Mouse (Mus musculus): ENCODE measurements around the gene Rbm6. TPM values are rescaled to one million over a fixed set of nuclear protein-coding genes. Genes with fewer than 3 reads are reported as not detected.

The Rbm6 gene
- 155 TPM for polyA plus RNA-seq (2015; fragmentation: Illumina TruSeq; extraction: RNeasy Lipid Tissue Mini Kit (QIAGEN cat#74804); ENCODE audit: insufficient read depth, low replicate concordance)

DNA sequence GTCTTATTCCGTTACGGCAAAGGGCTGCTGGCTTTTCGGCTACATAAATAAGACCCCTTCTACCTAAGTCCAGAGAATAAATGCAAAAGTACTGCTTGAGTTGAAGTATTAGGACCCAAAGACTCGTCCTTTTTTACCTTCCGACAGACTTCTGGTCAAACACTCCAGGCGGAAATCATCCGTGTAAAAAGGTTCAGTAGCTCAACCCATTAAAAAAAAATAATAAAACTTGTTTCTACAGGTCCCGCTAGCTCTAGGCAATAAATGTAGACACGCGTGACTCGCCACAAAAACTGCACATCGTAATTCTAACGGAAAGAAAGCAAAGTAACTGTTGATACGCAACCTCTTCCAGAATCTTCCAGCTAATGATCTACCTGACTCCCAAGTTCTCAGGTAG lies at the start of gene Rbm6:
Gene Rbm6 (minus strand): TSS at position 101 of the 400 bp plus-strand sequence.

DNA sequence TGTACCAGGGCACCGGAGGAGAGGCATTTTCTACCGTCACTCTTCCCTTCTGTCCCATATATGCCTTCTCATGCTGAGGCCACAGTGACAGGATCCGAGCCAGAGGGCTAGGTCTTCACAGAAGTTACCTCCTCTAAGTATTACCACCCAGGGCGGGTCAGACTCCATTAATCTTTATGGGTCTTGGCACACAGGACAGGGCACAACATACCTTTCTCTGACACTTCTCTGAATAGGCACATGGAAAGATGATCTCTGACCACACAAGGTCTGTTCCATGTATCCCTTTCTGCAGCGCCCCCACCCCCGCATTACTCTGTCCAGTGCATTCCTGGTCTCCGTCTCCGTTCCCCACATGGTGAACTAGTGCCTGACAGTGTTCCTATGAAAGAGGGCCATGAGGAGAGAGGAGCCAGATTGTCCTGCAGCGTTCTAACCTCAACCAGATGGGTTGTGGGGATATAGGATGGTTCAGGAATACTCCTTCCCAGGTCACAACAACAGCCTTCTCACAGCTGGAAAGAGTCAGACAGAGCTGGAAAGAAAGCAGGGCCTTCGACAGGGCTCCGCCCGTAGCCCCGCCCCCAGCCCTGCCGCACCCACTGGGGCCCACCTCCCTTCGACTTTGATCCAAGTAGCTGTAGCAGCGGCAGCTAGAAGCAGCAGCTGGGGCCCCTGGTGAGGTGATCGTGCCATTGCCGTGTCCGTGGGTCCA lies 33.4 kb upstream of the Rbm6 start, which contains the start of gene Mst1r:
Gene Mst1r (plus strand): TSS at position 622 of the 715 bp plus-strand sequence.

DNA sequence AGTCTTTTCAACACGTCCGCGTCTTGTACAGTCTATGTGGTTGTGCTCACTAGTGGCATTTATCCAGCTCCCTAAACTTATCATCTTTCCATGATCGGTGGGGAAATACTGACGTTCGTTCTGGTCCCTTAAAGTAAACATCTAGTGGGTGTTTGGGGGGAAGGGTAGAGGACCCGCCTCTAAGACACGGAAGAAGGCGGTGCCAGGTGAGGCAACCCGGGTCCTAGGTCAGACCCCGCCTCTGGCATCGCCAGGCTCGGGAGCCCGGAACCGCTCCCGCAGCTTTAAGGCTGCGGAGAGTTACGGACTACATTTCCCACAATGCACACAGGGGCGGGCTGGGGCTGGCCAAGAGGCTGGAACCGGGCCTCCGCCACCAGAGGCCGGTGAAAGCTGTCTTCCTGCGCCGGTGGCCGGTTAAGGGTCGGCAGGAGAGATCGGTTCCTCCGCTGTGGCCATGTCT lies 14.8 kb upstream of the Rbm6 start, which contains the start of gene Mon1a:
Gene Mon1a (plus strand): TSS at position 348 of the 463 bp plus-strand sequence.

DNA sequence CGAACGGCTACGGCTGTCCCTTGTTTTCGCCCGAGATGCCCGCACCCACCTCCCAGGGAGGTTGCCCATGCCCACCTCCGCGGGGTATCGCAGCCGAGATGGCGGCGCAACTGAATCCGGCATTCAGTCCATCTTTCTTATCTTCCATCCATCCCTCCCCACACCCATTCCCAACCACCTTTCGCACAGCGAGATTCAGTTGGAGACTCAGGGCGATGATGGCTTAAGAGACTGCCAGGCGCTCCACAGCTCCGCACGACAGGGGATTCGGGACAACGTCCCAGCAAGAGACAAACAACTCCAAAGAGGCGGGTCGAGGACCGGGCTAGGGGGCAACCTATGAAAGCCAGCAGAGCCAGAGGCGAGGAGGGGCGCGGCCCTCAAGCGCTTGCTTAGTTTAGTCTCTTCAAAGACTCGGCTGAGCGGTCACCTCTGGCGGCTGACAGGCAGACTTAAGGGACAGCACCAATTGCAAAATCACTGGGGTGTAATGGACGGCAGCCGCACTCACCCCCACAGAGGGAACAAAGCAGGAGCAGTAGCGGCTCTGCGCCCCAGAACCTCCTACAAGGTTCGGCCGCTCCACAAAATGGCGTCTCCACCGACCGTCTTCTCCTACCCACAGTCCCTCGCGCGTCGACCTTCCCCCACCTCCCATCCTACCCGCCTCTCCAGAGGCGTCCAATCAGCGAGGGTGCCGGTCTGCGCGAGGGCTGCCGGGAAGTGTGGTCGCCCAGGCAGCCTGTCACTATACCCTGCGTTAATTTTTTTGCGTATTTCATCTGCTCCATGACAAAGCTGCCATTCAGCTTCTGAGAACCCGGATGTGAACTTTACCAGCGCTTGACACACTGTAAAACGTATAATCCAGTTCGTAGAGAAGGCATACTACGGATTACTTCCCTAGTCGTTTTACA lies 102.4 kb downstream of the Rbm6 start, which contains the start of gene Rbm5:
Gene Rbm5 (minus strand): TSS at position 623 of the 917 bp plus-strand sequence.

Other genes starting within 250 kb of the Rbm6 start
- gene Gnai2, start 237.9 kb downstream of the Rbm6 start, polyA plus RNA-seq (2015; fragmentation: Illumina TruSeq; extraction: RNeasy Lipid Tissue Mini Kit (QIAGEN cat#74804); ENCODE audit: insufficient read depth, low replicate concordance), result 273 TPM
- not detected for gene Slc38a3, start 203.7 kb downstream of the Rbm6 start, polyA plus RNA-seq (2015; fragmentation: Illumina TruSeq; extraction: RNeasy Lipid Tissue Mini Kit (QIAGEN cat#74804); ENCODE audit: insufficient read depth, low replicate concordance)
- gene Gnat1, start 193.5 kb downstream of the Rbm6 start, polyA plus RNA-seq (2015; fragmentation: Illumina TruSeq; extraction: RNeasy Lipid Tissue Mini Kit (QIAGEN cat#74804); ENCODE audit: insufficient read depth, low replicate concordance), result not detected
- 17.7 TPM for gene Sema3f, start 162.8 kb downstream of the Rbm6 start, polyA plus RNA-seq (2015; fragmentation: Illumina TruSeq; extraction: RNeasy Lipid Tissue Mini Kit (QIAGEN cat#74804); ENCODE audit: insufficient read depth, low replicate concordance)
- 334 TPM for gene Rbm5, start 102.2 kb downstream of the Rbm6 start, polyA plus RNA-seq (2015; fragmentation: Illumina TruSeq; extraction: RNeasy Lipid Tissue Mini Kit (QIAGEN cat#74804); ENCODE audit: insufficient read depth, low replicate concordance)
- 3.9 TPM for gene Mon1a, start 14.9 kb upstream of the Rbm6 start, polyA plus RNA-seq (2015; fragmentation: Illumina TruSeq; extraction: RNeasy Lipid Tissue Mini Kit (QIAGEN cat#74804); ENCODE audit: insufficient read depth, low replicate concordance)
- 0.36 TPM for gene Mst1r, start 33.6 kb upstream of the Rbm6 start, polyA plus RNA-seq (2015; fragmentation: Illumina TruSeq; extraction: RNeasy Lipid Tissue Mini Kit (QIAGEN cat#74804); ENCODE audit: insufficient read depth, low replicate concordance)
- not detected for gene Actl11, start 55.2 kb upstream of the Rbm6 start, polyA plus RNA-seq (2015; fragmentation: Illumina TruSeq; extraction: RNeasy Lipid Tissue Mini Kit (QIAGEN cat#74804); ENCODE audit: insufficient read depth, low replicate concordance)
- not detected for gene Camkv, start 62.4 kb upstream of the Rbm6 start, polyA plus RNA-seq (2015; fragmentation: Illumina TruSeq; extraction: RNeasy Lipid Tissue Mini Kit (QIAGEN cat#74804); ENCODE audit: insufficient read depth, low replicate concordance)
- 4.5 TPM for gene Traip, start 76.9 kb upstream of the Rbm6 start, polyA plus RNA-seq (2015; fragmentation: Illumina TruSeq; extraction: RNeasy Lipid Tissue Mini Kit (QIAGEN cat#74804); ENCODE audit: insufficient read depth, low replicate concordance)
- gene Uba7, start 102.3 kb upstream of the Rbm6 start, polyA plus RNA-seq (2015; fragmentation: Illumina TruSeq; extraction: RNeasy Lipid Tissue Mini Kit (QIAGEN cat#74804); ENCODE audit: insufficient read depth, low replicate concordance), result 103 TPM
- gene Gm20661, start 109.8 kb upstream of the Rbm6 start, polyA plus RNA-seq (2015; fragmentation: Illumina TruSeq; extraction: RNeasy Lipid Tissue Mini Kit (QIAGEN cat#74804); ENCODE audit: insufficient read depth, low replicate concordance), result 0.26 TPM
- 3.9 TPM for gene Inka1, start 112.6 kb upstream of the Rbm6 start, polyA plus RNA-seq (2015; fragmentation: Illumina TruSeq; extraction: RNeasy Lipid Tissue Mini Kit (QIAGEN cat#74804); ENCODE audit: insufficient read depth, low replicate concordance)
- 1.5 TPM for gene Cdhr4, start 119.3 kb upstream of the Rbm6 start, polyA plus RNA-seq (2015; fragmentation: Illumina TruSeq; extraction: RNeasy Lipid Tissue Mini Kit (QIAGEN cat#74804); ENCODE audit: insufficient read depth, low replicate concordance)
- 1.9 TPM for gene Gm20662, start 123.1 kb upstream of the Rbm6 start, polyA plus RNA-seq (2015; fragmentation: Illumina TruSeq; extraction: RNeasy Lipid Tissue Mini Kit (QIAGEN cat#74804); ENCODE audit: insufficient read depth, low replicate concordance)
- 83.7 TPM for gene Ip6k1, start 129.3 kb upstream of the Rbm6 start, polyA plus RNA-seq (2015; fragmentation: Illumina TruSeq; extraction: RNeasy Lipid Tissue Mini Kit (QIAGEN cat#74804); ENCODE audit: insufficient read depth, low replicate concordance)
- gene Gmppb, start 176.0 kb upstream of the Rbm6 start, polyA plus RNA-seq (2015; fragmentation: Illumina TruSeq; extraction: RNeasy Lipid Tissue Mini Kit (QIAGEN cat#74804); ENCODE audit: insufficient read depth, low replicate concordance), result 11.7 TPM
- gene Amigo3, start 179.9 kb upstream of the Rbm6 start, polyA plus RNA-seq (2015; fragmentation: Illumina TruSeq; extraction: RNeasy Lipid Tissue Mini Kit (QIAGEN cat#74804); ENCODE audit: insufficient read depth, low replicate concordance), result 0.69 TPM
- gene Mst1, start 207.2 kb upstream of the Rbm6 start, polyA plus RNA-seq (2015; fragmentation: Illumina TruSeq; extraction: RNeasy Lipid Tissue Mini Kit (QIAGEN cat#74804); ENCODE audit: insufficient read depth, low replicate concordance), result 0.37 TPM
- gene Rnf123, start 210.1 kb upstream of the Rbm6 start, polyA plus RNA-seq (2015; fragmentation: Illumina TruSeq; extraction: RNeasy Lipid Tissue Mini Kit (QIAGEN cat#74804); ENCODE audit: insufficient read depth, low replicate concordance), result 69.4 TPM
- gene Apeh, start 221.4 kb upstream of the Rbm6 start, polyA plus RNA-seq (2015; fragmentation: Illumina TruSeq; extraction: RNeasy Lipid Tissue Mini Kit (QIAGEN cat#74804); ENCODE audit: insufficient read depth, low replicate concordance), result 85.9 TPM